Mouse (Mus musculus) lung, postnatal 10 days (tissue): ENCODE measurements at regions not wholly inside any gene's neighbourhood (a gene's known extent, or its start where the extent isn't known, plus 50 kb on each side); places are given as distances from the start of the nearest gene placed in this dataset.

ENCODE experiments used
- DNase-seq: peaks from one replicate; pipeline ENCODE4 v3.0.0; 2021

GRCm38 (mm10) chr3:15205266-15206229 is 126.6 kb downstream of the Gm9733 start:
- DNase-seq, result no peak

- DNase-seq, result no peak
These were observed 119.7 kb downstream of the Gm9733 start for GRCm38 (mm10) chr3:15212357-15212756.

DNA sequence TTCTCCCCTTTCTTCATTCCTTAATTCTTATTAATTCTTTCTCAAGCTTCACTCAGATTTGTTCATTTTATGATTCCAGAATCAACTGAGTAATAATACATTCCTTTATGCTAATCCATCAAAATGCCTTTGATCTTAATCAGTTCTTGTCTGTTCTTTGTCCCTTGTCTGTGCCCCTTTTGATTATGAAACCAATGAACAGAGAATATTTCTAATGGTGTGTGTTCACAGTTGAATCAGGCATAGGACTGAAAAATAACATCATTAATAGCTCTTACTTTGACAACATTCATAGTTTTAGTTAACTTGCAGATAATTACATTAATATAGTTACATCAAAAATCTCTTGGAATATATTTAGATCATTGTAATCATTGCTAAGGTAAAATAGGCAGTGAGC is 114.5 kb downstream of the Gm9733 start:
- no peak for DNase-seq

DNA sequence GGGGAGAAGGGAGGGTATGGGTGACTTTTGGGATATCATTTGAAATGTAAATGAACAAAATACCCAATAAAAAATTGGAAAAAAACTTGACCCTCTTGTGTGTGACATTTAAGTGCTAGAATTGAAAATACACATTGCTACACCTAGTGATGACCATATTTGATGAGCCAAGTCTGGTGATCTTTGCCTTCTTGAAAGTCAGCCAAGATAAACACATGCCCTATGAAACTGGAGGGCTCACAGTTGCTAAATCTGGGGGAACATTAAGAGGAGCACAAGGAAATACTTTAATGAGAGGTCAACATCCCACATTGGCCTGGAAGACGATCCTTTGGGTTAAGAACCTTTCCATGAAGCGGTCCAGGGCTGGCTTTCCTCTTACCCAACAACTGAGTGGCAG is 112.8 kb downstream of the Gm9733 start:
- no peak for DNase-seq

- no peak for DNase-seq
These were observed 108.8 kb downstream of the Gm9733 start for GRCm38 (mm10) chr3:15223266-15223665.

GRCm38 (mm10) chr3:15224452-15224851 is 107.7 kb downstream of the Gm9733 start:
- no peak for DNase-seq

- no peak for DNase-seq
These were observed 103.5 kb downstream of the Gm9733 start for GRCm38 (mm10) chr3:15228641-15229040.

DNA sequence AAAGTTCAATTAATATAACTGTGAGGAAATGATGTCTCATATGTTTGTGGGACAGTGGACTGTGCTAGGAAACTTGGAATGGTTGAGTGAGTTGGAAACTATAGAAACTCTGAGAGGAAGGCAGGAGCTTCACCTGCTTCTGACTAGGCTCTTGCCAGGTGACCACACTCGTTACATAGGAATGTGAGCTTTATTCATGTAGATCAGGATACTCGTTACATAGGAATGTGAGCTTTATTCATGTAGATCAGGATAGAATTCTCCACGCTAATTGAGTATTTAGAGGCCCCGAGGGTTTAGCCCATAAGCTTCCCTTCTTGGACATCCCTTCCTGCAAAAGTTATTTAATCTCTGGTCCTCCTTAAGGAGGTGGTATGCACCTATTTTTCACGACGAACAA is 101.9 kb downstream of the Gm9733 start:
- no peak for DNase-seq

DNA sequence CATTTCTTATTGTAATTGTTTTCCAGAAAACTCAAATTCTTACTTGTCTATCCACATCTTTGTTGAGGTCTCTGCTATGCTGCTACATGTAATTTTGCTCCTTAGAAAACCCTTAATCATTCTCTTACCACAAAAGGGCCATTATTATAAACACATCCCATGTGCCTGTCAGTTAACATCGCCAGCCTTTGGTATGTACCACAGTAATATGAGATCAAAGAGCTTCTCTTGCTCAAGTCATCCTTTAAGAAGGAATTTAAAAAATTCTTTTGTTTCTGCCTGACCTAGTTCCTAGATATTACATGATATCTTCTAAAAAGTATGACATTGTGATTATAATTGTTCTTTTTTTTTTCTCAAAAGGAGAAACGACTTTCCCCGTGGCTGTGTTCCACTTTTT is 100.7 kb downstream of the Gm9733 start:
- no peak for DNase-seq

DNA sequence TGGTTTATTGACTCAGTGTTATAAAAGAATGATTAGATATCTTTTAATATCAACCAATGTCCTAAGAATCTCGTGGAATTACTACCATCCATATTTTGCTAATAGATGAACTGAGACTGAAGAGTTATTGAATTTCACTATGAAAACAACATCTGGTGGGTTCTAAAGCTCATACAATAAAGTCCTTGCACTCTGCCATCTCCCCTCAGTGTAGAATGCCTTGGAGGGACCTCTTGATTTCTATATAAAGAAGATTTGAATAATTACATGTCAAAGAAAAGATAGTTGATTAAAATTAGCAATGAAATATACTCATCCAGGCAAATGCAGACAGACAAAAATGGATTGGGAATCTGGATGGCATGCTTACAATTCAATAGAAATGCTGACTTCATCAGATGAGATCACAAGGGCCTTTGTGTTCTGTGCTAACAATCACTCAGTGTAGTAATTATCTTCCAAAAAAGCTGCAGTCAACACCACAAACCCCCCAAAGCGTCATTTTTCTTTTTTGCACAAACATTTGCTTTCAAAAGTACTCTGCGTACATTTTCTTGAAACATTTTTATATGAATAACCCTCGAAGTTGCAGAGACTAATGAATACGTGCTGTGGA is 94.2 kb downstream of the Gm9733 start:
- DNase-seq, result no peak

- no peak for DNase-seq
These were observed 89.7 kb downstream of the Gm9733 start for GRCm38 (mm10) chr3:15242388-15242787.

- DNase-seq, result peak; percentile 14
These were observed 88.5 kb downstream of the Gm9733 start for GRCm38 (mm10) chr3:15243584-15243983.

GRCm38 (mm10) chr3:15244999-15245398 is 87.1 kb downstream of the Gm9733 start:
- DNase-seq, result peak; percentile 47
